In genomic region chr16:91362616-91363272, GRCm38 (mm10) we compare ENCODE assay signal across 9 mouse cellular contexts. TPM values are rescaled to one million over a fixed set of nuclear protein-coding genes. Genes with fewer than 3 reads are reported as not detected.
A peak's percentile ranks its signal among the peaks of the same experiment; 100 is the strongest.
DNase-seq lines count a peak whose midpoint lies in the region; ATAC-seq and TF ChIP-seq lines count a peak whose summit lies in the region.
"Had no signal": no experiment of that assay in that cellular context is flagged by ENCODE, and none has a peak within 500 bp of the region (broad histone marks: within the 10 kb centered on the region; RNA-seq: fewer than 3 reads in every experiment).

No protein-coding gene starts in this region.

- H3K4me1 ChIP-seq in hindbrain, postnatal 0 days (ENCODE audit: insufficient read depth, low read length): no peaks in the 10 kb centered on the region
- no peaks in the 10 kb centered on the region for H3K4me1 ChIP-seq in hindbrain, embryonic 14.5 days (replicated peaks; ENCODE audit: control insufficient read depth, insufficient read depth, low read length)
- H3K4me1 ChIP-seq in lung, postnatal 0 days (ENCODE audit: insufficient read depth, low read depth, low read length): peaks cover 13% of the 10 kb centered on the region; the same call in 1 of the 2 replicates
- no peaks in the 10 kb centered on the region for H3K4me1 ChIP-seq in midbrain, embryonic 11.5 days (ENCODE audit: control insufficient read depth, insufficient read depth, low read length)

- WGBS in hindbrain, postnatal 0 days: 44% methylated on average over 12 of the region's 12 CpGs
- WGBS in hindbrain, embryonic 14.5 days: 72% methylated on average over 12 of the region's 12 CpGs
- 21% methylated on average over 12 of the region's 12 CpGs for WGBS in lung, postnatal 0 days
- 82% methylated on average over 12 of the region's 12 CpGs for WGBS in midbrain, embryonic 11.5 days

- H3K36me3 ChIP-seq in hindbrain, postnatal 0 days (ENCODE audit: insufficient read depth, low read length): no peaks in the 10 kb centered on the region
- H3K36me3 ChIP-seq in hindbrain, embryonic 14.5 days (replicated peaks; ENCODE audit: control insufficient read depth, insufficient read depth): no peaks in the 10 kb centered on the region
- no peaks in the 10 kb centered on the region for H3K36me3 ChIP-seq in lung, postnatal 0 days (ENCODE audit: insufficient read depth, low read length)
- H3K36me3 ChIP-seq in midbrain, embryonic 11.5 days (ENCODE audit: control insufficient read depth, insufficient read depth, low read length): no peaks in the 10 kb centered on the region
- H3K36me3 ChIP-seq: embryonic facial prominence, embryonic 13.5 days had no signal

- no peaks in the 10 kb centered on the region for H3K9me3 ChIP-seq in hindbrain, postnatal 0 days (ENCODE audit: low read length)
- H3K9me3 ChIP-seq in hindbrain, embryonic 14.5 days (ENCODE audit: control insufficient read depth, low read length): no peaks in the 10 kb centered on the region
- no peaks in the 10 kb centered on the region for H3K9me3 ChIP-seq in lung, postnatal 0 days (ENCODE audit: low read length)
- H3K9me3 ChIP-seq in midbrain, embryonic 11.5 days (ENCODE audit: control insufficient read depth, low read length): no peaks in the 10 kb centered on the region
- H3K9me3 ChIP-seq: embryonic facial prominence, embryonic 13.5 days had no signal

- peak overlapping the region; percentile 15; the same call in 1 of the 2 replicates for H3K27ac ChIP-seq in hindbrain, postnatal 0 days
- no peak overlapping the region for H3K27ac ChIP-seq in hindbrain, embryonic 14.5 days
- peak overlapping the region; percentile 83 for H3K27ac ChIP-seq in gastrocnemius, adult 2 months
- peak overlapping the region; percentile 77 for H3K27ac ChIP-seq in lung, postnatal 0 days (ENCODE audit: low read length)
- H3K27ac ChIP-seq in midbrain, embryonic 11.5 days (ENCODE audit: low read depth, low read length): no peak overlapping the region
- H3K27ac ChIP-seq: embryonic facial prominence, embryonic 13.5 days had no signal

- H3K4me3 ChIP-seq in hindbrain, postnatal 0 days (ENCODE audit: low read length): no peak overlapping the region
- no peak overlapping the region for H3K4me3 ChIP-seq in hindbrain, embryonic 14.5 days (replicated peaks; ENCODE audit: low read length)
- peak overlapping the region; percentile 17 for H3K4me3 ChIP-seq in gastrocnemius, adult 2 months
- no peak overlapping the region for H3K4me3 ChIP-seq in lung, postnatal 0 days (ENCODE audit: low read depth, low read length)
- H3K4me3 ChIP-seq in midbrain, embryonic 11.5 days (ENCODE audit: low read depth, low read length): no peak overlapping the region
- H3K4me3 ChIP-seq: embryonic facial prominence, embryonic 13.5 days had no signal

- no peak for TF ChIP-seq CTCF in hindbrain, postnatal 0 days (IDR thresholded peaks at IDR 0.05; ENCODE audit: low read depth)
- TF ChIP-seq CTCF in gastrocnemius, adult 2 months (IDR thresholded peaks at IDR 0.05): no peak
- no peak for TF ChIP-seq CTCF in lung, postnatal 0 days (IDR thresholded peaks at IDR 0.05)

- H3K9ac ChIP-seq in hindbrain, postnatal 0 days (replicated peaks; ENCODE audit: low read length): no peak overlapping the region
- H3K9ac ChIP-seq in hindbrain, embryonic 14.5 days: no peak overlapping the region
- no peak overlapping the region for H3K9ac ChIP-seq in lung, postnatal 0 days (replicated peaks; ENCODE audit: low read depth)
- H3K9ac ChIP-seq in midbrain, embryonic 11.5 days (ENCODE audit: low read length): no peak overlapping the region

- DNase-seq in hindbrain, postnatal 0 days (ENCODE audit: low spot score): no peak
- DNase-seq in hindbrain, embryonic 14.5 days (ENCODE audit: low spot score): no peak
- DNase-seq in gastrocnemius, adult 2 months: peak; percentile 79
- DNase-seq in kidney, adult 18-20 months: peak; percentile 74
- DNase-seq in lung, postnatal 0 days (ENCODE audit: low spot score): peak; percentile 90
- DNase-seq in right cerebral cortex, postnatal 25 days: no peak
- DNase-seq in midbrain, embryonic 11.5 days (ENCODE audit: low spot score, missing footprints): no peak
- no peak for DNase-seq in frontal cortex, postnatal 36 days (ENCODE audit: low spot score in 2 of 2)

- ATAC-seq in hindbrain, postnatal 0 days: no peak
- no peak for ATAC-seq in hindbrain, embryonic 14.5 days (ENCODE audit: low FRiP score)
- ATAC-seq in lung, postnatal 0 days: peak; percentile 64
- no peak for ATAC-seq in midbrain, embryonic 11.5 days (ENCODE audit: low FRiP score)

- TF ChIP-seq EP300 in lung, postnatal 0 days (IDR thresholded peaks at IDR 0.05): no peak; the same call in 1 of the 2 replicates

- no peak overlapping the region for H3K4me2 ChIP-seq in hindbrain, postnatal 0 days (ENCODE audit: low read depth, low read length)
- no peak overlapping the region for H3K4me2 ChIP-seq in hindbrain, embryonic 14.5 days (replicated peaks)
- H3K4me2 ChIP-seq in lung, postnatal 0 days (replicated peaks; ENCODE audit: low read depth, low read length): 0 out of 2 replicates have a peak overlapping the region, but pooled peaks have one; percentile 0
- no peak overlapping the region for H3K4me2 ChIP-seq in midbrain, embryonic 11.5 days
- H3K4me2 ChIP-seq: embryonic facial prominence, embryonic 13.5 days had no signal

- intact Hi-C loops in gastrocnemius, adult 2 months (cut with DNase I): no loop called here

- H3K27me3 ChIP-seq in hindbrain, postnatal 0 days (ENCODE audit: insufficient read depth, low read length): no peaks in the 10 kb centered on the region
- no peaks in the 10 kb centered on the region for H3K27me3 ChIP-seq in hindbrain, embryonic 14.5 days (ENCODE audit: control insufficient read depth, insufficient read depth, low read length)
- no peaks in the 10 kb centered on the region for H3K27me3 ChIP-seq in lung, postnatal 0 days (replicated peaks; ENCODE audit: insufficient read depth, low read length)
- no peaks in the 10 kb centered on the region for H3K27me3 ChIP-seq in midbrain, embryonic 11.5 days (ENCODE audit: control insufficient read depth, insufficient read depth, low read length)
- H3K27me3 ChIP-seq: embryonic facial prominence, embryonic 13.5 days had no signal

RNA-seq across cellular contexts. Expression of gene Ifnar2, which starts 9.8 kb away (rescaled TPM):
- 18.3 and 20.9 TPM in 2 replicates for total RNA-seq in hindbrain, postnatal 0 days (2014; rRNA removed)
- polyA plus RNA-seq in hindbrain, postnatal 0 days (2015; fragmentation: Nextera tagmentation; extraction: Ambion mirVana): 49.9 and 51.7 TPM in 2 replicates
- 38.2 and 40.4 TPM in 2 replicates for polyA plus RNA-seq in hindbrain, embryonic 14.5 days (2014; fragmentation: Nextera tagmentation; extraction: Ambion mirVana)
- total RNA-seq in gastrocnemius, adult 2 months (2021): 10 to 100 TPM in 1 of 2 experiments, 1 to 10 TPM in 1; 6.8 to 11.4 TPM
- polyA plus RNA-seq in lung, postnatal 0 days (2015; fragmentation: Nextera tagmentation; extraction: Ambion mirVana): 94.1 and 104 TPM in 2 replicates
- 32.6 and 32.7 TPM in 2 replicates for polyA plus RNA-seq in midbrain, embryonic 11.5 days (2014; fragmentation: Nextera tagmentation; extraction: Ambion mirVana)

RNA-seq across cellular contexts. Expression of gene Gm21970, which starts 28.8 kb away (rescaled TPM):
- not detected in 2 replicates for total RNA-seq in hindbrain, postnatal 0 days (2014; rRNA removed)
- polyA plus RNA-seq in hindbrain, postnatal 0 days (2015; fragmentation: Nextera tagmentation; extraction: Ambion mirVana): not detected in 2 replicates
- polyA plus RNA-seq in hindbrain, embryonic 14.5 days (2014; fragmentation: Nextera tagmentation; extraction: Ambion mirVana): not detected in 2 replicates
- under 1 TPM in 1 of 2 experiments, not detected in 1; 0.45 TPM for total RNA-seq in gastrocnemius, adult 2 months (2021)
- polyA plus RNA-seq in lung, postnatal 0 days (2015; fragmentation: Nextera tagmentation; extraction: Ambion mirVana): 0.45 TPM in 1 of 2 replicates, not detected in the other
- not detected in 2 replicates for polyA plus RNA-seq in midbrain, embryonic 11.5 days (2014; fragmentation: Nextera tagmentation; extraction: Ambion mirVana)
- polyA plus RNA-seq: embryonic facial prominence, embryonic 13.5 days had no signal

RNA-seq across cellular contexts. Expression of gene Il10rb, which starts 43.2 kb away (rescaled TPM):
- total RNA-seq in hindbrain, postnatal 0 days (2014; rRNA removed): 4.2 and 7.1 TPM in 2 replicates
- polyA plus RNA-seq in hindbrain, postnatal 0 days (2015; fragmentation: Nextera tagmentation; extraction: Ambion mirVana): 14.6 and 14.8 TPM in 2 replicates
- polyA plus RNA-seq in hindbrain, embryonic 14.5 days (2014; fragmentation: Nextera tagmentation; extraction: Ambion mirVana): 13.0 and 13.4 TPM in 2 replicates
- total RNA-seq in gastrocnemius, adult 2 months (2021): 1 to 10 TPM; 6.2 to 7.9 TPM
- polyA plus RNA-seq in lung, postnatal 0 days (2015; fragmentation: Nextera tagmentation; extraction: Ambion mirVana): 90.5 and 106 TPM in 2 replicates
- polyA plus RNA-seq in midbrain, embryonic 11.5 days (2014; fragmentation: Nextera tagmentation; extraction: Ambion mirVana): 8.1 and 8.5 TPM in 2 replicates

Comparison
In these comparisons a context has a peak if more than half of its experiments do, and no peak if none do; other contexts are left out.
1. H3K27ac ChIP-seq: peak in hindbrain, postnatal 0 days (single experiment), gastrocnemius, adult 2 months (single experiment) and lung, postnatal 0 days (single experiment); none in hindbrain, embryonic 14.5 days (single experiment) and midbrain, embryonic 11.5 days (single experiment).
2. DNase-seq: peak in gastrocnemius, adult 2 months (single experiment), kidney, adult 18-20 months (single experiment) and lung, postnatal 0 days (single experiment); none in hindbrain, postnatal 0 days (single experiment), hindbrain, embryonic 14.5 days (single experiment), right cerebral cortex, postnatal 25 days (single experiment), midbrain, embryonic 11.5 days (single experiment) and frontal cortex, postnatal 36 days (0 of 2).